Mouse (Mus musculus): Measurements from ENCODE around the gene Hk3. TPM values are rescaled to one million over a fixed set of nuclear protein-coding genes. Genes with fewer than 3 reads are reported as not detected.

Gene Hk3
- total RNA-seq, 2 experiments from 2014 or later, result 1.3 to 1.8 TPM

DNA sequence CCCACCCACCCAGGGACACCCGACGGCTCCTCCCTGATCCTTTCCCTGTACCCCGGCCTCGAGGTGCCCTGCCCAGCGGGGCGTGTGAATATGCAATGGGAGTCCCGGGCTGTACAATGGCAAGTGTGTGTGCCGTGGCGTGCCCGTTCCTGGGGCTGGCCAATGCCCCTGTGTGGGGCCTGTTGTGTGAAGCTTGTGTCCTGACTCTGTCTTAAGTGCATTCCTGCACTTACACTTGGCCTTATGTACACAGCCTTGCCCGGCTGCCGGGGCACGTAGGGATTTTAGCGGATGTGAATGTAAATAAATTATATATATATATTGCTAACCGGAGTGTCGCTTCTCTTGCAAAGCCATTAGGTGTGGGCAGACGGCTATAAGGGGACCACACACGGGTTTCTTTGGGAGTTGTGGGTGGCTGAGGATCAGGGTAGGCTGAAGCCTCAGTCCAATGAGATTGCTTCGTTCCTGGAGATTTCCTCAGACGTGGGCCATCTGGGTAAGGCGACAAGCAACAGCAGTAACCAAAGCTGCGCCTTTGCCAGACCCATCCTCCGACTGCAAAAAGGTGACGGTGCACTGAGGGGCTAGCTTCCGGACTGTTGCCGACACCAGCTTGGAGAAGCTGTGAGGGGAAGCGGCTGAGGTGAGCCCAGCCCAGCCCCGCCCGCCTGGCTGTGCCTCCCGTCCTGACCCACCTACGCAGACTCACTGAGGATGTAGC is 15.3 kb downstream of the Hk3 start:
- no peak for DNase-seq (ENCODE audit: low spot score in 2 of 2)
- intact Hi-C loops (cut with DNase I), result no loop called here

DNA sequence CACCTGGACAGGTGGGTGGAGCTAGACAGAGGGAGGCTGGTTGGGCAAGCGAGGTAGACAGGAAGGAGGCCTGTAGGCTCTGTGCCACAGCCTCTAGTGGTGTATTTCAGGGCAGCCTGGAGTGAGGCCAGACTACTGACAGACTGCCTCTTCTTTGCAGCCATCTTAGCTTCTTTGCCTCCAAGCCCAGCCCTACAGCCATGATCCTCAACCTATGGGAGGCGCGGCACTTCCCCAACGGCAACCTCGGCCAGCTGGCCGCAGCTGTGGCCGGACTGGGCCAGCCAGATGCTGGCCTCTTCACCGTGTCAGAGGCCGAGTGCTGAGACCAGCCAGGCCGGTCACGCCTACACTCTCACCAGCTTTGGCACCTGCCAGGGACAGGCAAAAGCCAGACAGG is 16.5 kb downstream of the Hk3 start:
- intact Hi-C loops (cut with DNase I), result no loop called here
- DNase-seq (ENCODE audit: low spot score in 2 of 2), result peak in 1 of 2 experiments; percentile 54

DNA sequence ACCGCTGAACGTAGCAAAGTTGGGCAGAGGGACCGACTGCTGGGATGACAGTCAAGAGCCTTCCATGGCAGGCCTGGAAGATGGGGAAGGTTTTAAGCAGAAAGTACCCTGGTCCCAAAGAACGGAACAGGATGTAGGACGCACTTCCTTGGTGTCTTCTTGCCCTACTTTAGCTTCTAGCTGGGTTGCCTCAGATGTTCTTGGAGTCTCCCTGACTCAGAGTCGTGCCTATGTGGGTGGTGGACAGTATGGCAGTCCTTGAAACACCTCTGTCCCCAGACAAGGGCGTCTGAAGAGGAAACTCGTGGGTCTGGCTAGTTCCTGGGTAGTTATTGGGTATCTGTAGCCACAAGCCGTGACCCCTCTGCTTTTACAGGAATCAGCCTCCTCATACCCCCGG is 19.1 kb downstream of the Hk3 start:
- DNase-seq (ENCODE audit: low spot score in 2 of 2), result peak in 1 of 2 experiments; percentile 52
- intact Hi-C loops (cut with DNase I), result no loop called here

DNA sequence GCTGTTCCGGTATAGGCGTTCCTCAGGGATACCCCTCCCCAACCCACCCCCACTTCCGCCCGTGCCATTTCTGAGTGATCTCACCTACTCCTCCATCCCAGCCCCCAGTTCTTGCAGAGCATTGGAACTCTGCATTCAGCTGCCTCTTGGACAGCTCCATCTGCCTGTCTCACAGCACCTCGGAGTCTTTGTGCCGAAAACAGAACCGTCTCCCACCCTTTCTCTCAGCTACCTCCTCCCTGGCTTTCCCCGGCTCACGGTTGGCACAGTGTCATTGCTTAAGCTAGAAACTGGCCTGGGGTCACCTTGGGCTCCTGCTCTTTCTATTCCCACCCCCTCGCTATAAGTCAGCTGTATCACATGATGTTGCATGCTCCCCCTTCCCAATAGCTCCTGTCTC is 20.8 kb downstream of the Hk3 start:
- DNase-seq (ENCODE audit: low spot score in 2 of 2), result peak; percentile 69 to 82
- intact Hi-C loops (cut with DNase I), result no loop called here

DNA sequence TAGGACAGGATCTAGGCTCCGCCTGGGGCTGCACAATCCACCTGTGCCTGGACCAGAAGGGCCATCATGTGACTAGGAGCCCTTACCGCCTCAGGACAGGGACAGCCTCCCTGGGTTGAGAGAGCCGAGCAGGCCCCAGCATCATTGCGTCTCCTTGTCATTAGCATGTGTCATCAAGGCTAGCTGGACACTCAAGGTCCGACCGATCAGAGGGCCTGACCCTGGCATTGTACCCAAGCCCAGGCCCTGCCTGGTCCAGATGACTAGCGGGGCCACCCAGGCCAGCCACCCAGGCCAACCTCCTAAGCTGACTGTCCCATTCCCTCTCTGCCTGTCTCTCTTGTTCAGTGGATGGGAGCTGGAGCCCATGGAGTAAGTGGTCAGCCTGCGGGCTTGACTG is 23.6 kb downstream of the Hk3 start:
- no peak for DNase-seq (ENCODE audit: low spot score in 2 of 2)
- intact Hi-C loops (cut with DNase I), result no loop called here

DNA sequence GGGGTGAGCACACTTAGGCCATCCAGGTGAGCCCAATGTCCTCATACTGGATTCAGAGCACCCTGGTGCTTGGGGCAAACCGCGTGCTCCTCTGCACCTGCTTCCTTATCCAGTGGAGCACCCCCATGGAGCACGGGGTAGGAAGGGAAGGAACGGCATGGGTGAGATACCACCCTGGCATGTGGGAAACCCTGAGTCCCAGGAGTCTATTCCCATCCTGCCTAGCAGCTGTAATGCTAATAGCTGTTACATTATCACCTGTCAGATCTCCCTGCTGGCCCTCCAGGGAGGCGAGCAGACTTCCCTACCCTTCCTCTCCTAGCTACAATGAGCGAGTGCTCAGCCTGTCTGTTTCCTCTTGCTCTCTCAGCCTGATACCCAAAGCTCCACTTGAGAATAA is 26.0 kb downstream of the Hk3 start:
- intact Hi-C loops (cut with DNase I), result no loop called here
- DNase-seq (ENCODE audit: low spot score in 2 of 2), result no peak

DNA sequence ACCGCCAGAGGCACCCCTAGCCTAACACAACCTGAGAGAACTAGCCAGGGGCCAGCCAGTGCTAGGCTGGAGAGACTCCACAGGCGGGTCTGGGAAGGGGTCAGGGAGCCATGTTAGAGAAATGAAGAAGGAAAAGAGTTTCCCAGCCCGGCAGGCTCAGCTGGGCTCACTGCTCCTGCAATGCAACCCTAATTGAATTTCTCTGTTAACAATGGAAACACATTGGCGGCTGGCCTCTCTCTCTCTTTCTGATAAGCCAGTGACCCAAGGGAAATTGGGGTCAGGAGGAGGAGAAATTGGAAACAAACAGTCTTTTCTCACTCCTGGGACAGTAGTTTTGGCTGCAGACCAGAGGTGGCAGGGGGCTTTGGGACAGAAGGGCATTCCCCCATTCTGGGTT is 26.6 kb downstream of the Hk3 start:
- DNase-seq (ENCODE audit: low spot score in 2 of 2), result no peak
- intact Hi-C loops (cut with DNase I), result no loop called here

DNA sequence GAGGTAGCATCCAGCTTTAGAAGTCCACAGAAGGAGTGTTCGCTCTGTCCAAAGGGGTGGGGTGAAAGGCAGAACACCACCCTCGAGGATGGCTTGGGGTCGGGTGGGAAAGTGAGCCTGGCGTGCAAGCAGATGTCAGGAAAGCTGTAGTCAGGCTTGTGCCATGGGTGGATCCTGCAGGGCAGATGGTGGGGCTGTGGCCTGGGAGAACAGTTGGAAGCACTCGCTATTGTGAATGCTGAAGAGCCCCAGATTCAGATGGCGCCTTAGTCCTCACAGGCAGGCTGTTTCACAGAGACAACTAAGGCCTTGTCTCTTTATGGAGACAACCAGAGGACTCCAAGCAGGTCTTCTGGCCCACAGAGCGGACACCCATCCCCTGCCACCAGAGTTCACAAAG is 29.0 kb downstream of the Hk3 start:
- DNase-seq (ENCODE audit: low spot score in 2 of 2), result no peak
- intact Hi-C loops (cut with DNase I), result no loop called here

DNA sequence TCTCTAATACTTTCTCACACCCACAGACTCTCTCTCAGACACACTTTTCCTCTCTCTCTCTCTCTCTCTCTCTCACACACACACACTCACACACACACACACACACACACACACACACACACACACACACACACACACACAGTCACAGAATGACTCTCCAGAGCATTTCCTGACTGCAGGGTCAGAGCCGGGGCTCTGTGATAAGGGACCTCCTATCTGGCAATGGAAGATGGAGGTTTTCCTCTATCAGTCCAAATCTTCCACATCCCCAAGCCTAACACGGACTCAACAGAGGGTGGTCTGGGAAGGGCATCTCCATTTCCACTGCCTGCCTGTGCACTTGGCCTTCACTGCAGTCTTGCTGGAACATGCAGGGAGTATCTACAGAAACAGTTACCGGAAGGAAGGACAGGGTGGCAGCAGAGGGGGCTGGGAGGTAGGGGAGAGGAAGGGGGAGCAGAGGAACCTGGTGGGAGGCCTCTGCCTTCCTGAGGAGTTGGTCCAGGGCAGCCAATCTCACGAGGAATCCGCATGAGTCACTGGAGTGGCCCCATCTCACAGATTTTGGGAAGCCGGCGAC is 32.9 kb downstream of the Hk3 start:
- DNase-seq (ENCODE audit: low spot score in 2 of 2), result no peak
- intact Hi-C loops (cut with DNase I), result no loop called here

DNA sequence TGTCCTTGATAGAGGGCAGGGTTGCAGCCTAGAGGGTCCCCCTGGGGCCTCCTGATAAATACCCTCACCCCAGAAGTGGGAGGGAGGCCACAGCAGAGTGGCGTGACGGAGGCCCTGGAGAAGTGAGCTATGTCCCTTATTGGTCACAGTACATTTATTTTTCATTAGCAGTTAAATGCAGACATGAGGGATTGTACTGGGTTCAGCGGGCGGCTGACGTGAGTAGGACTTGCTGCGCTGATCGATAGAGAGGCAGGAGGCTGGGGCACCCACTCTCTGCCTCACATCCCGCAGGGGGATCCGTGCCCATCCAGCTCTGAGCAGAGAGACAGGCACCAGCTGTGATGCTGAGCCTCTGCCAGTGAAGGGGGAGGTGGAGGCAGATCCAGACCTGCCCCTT is 33.8 kb downstream of the Hk3 start:
- intact Hi-C loops (cut with DNase I), result no loop called here

DNA sequence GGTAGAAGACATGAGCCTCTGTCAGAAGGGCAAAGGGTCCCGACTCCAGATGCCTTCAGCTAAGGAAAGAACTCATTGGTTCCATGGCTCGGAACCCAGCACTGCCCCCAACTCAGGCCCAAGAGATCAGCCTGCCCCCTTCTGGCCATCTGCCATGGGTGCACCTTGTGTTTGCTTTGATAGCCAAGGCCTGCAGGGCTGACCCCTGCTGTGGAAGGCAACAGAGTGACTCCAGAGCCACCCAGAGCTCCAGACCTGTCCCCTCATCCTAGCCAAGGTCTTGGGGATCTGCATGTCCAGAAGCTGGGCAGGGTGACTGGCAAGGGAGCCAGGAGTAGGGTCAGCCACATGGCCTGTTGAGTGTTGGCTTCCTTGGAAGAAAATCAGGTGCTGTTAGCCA is 37.6 kb downstream of the Hk3 start:
- intact Hi-C loops (cut with DNase I), result no loop called here
- no peak for DNase-seq (ENCODE audit: low spot score in 2 of 2)

More for the DNA sequence above, 33.8 kb downstream of the Hk3 start:
- no peak for DNase-seq (ENCODE audit: low spot score in 2 of 2)

DNA sequence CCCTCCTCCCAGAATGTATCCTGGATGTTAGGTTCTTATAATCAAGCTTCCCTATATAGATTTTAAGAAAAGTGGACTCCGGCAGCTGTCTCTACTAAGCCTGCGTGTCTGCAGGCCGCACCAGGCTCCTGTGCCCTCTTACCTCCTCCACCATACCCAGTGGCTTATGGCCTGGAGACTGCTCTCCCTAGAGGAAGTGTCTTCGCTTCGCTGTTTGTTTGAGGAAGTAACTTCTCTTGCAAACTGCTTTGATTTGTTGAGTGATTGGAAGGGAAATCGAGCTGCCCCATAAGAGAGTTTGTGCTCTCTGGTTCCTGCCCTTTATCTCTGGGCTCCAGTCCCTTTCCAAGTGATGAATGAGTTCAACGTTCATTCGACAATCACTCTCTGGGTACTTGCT is 38.2 kb downstream of the Hk3 start:
- intact Hi-C loops (cut with DNase I), result no loop called here
- DNase-seq (ENCODE audit: low spot score in 2 of 2), result no peak

DNA sequence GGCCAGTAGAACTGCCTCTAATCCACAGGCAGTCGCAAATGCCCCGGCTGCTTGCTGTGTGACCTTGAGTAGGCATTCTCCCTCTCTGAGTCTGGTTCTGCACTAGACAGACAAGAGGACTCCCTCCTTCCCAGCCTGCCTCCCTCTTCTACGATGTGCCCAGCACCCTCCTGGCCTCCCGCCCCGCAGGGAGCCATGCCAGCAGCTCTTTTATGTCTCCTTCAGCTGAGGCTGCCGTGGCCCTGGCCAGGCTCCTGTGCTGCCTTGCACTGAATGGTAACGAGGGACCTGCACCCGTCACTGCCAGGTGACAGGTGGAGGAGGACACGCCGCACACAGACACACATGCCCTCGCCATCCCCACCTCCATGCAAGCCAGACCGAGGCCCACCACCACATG is 40.2 kb downstream of the Hk3 start:
- DNase-seq (ENCODE audit: low spot score in 2 of 2), result peak in 1 of 2 experiments; percentile 41

DNA sequence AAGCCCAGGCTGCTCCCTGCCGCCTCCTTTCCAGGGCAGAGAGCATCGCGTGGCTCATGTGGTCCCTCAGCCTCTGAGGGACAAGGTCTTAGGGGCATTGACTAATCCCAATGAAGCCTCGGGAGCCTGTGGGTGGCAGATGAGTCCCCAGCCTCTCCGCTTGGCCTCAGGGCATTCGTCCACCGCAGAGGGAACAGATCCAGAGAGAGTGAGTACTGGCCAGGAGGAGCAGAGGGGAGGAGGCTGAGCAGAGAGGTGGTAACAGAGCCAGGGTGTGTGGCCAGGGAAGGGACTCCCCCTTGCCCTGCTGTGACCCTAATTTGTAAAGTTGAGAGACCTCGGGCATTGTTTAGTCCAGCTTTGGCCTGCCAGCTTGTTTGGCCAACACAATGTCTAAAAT is 42.4 kb downstream of the Hk3 start:
- DNase-seq (ENCODE audit: low spot score in 2 of 2), result no peak
- intact Hi-C loops (cut with DNase I), result no loop called here

More for the DNA sequence above, 40.2 kb downstream of the Hk3 start:
- intact Hi-C loops (cut with DNase I), result no loop called here

DNA sequence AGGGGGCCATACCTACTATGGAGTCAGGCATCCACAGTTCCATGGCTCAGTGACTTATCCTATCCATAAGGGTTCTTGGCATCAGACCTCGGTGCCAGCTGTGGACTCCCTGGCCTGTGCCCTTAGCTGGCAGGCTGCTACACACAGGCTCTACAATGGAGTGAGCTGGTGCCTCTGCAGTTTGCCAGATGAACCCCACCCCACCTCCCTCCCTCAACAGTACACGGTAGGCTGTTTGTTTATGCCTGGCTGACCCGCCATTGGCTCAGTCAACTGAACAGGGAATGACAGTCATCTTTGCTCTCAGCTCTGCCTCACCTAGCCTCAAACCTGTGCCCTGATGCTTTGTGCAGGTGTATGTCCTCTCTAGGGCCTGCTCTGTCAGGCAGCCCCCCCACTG is 45.6 kb downstream of the Hk3 start:
- no peak for DNase-seq (ENCODE audit: low spot score in 2 of 2)
- intact Hi-C loops (cut with DNase I), result no loop called here

DNA sequence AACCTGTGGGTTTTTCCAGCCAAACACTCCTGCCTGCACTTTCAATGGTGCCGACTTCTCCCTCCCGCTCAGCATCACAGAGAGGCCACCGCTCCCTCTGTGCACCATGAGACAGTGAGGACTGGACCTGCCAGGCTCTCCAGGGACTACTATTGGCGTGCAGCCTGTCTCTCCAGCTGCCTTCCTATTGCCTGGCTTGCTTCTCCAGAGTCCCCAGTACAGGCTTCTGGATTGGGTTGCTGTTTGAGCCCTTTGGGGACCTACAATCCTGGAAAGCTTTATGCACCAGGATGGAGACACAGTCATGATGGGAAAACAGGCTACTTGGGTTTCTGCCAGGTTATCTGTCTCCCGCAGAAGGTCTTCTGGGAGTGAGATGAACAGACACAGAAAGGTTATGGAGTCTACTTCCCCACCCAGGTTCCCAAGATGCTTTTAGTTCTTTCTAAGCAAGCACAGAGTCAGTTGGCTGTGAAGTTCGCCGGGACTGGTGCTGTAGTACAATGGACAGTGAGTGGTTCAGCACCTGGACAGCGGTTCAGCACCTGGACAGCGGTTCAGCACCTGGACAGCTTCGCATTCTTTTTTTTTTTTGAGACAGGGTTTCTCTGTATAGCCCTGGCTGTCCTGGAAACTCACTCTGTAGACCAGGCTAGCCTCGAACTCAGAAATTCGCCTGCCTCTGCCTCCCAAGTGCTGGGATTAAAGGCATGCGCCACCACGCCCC is 50.5 kb downstream of the Hk3 start:
- DNase-seq (ENCODE audit: low spot score in 2 of 2), result no peak
- intact Hi-C loops (cut with DNase I), result no loop called here

DNA sequence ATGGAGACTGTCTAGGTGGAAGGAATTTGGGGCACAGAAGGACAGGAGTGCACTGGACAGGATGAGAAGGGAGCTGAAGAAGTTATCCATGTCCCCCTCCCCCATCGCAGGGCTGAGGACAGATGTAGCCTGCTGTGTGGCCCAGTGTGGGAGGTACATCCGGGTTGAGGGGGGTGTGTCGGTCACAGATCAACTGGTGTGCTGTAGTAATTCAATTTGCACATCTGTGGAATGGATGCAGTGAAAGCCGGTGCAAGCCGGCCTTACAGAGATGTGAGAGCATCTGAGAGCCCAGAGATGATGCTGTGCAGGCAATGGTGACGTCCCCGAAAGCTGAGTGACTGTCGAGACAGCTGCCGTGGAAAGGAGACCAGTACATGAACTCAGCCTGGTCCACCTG is 51.7 kb downstream of the Hk3 start:
- intact Hi-C loops (cut with DNase I), result no loop called here
- no peak for DNase-seq (ENCODE audit: low spot score in 2 of 2)

DNA sequence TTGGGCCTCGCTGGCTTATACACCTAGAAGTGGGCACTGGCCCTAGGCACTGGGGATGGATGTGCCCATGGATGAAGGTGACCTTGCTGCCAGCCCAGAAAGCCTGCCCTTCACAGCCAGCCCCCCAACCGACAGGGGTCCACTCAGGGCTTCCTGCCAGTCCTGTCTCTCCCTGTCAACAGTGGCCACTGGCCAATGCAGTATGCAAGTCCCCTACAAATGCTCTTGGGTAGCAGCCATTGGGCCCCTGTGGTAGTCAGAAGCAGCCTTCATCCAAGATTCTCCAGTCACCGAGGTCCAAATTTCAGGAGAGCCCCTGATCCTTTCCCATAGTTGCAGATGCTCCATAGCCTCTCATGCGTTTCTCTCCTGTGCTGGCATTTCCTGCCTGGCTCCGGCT is 52.5 kb downstream of the Hk3 start:
- intact Hi-C loops (cut with DNase I), result no loop called here
- DNase-seq (ENCODE audit: low spot score in 2 of 2), result no peak

DNA sequence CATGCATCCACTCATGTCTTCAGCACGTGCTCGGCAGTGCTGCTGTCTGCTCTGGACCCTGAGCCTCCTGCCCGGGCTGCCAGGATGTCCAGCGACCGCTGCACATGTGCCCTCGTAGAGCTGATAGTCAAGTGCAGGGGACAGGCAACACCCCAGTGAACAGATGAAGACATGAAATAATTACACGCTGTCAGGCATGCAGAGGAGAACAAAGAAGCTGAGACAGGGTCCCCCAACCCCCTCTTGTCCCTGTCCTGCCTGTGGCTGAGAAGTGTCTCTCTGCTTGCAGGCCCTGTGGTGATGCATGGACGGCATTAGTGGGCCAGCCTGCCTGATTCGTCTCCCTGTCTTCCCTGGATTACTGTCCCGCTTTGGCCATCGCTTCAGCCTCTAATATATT is 53.7 kb downstream of the Hk3 start:
- DNase-seq (ENCODE audit: low spot score in 2 of 2), result no peak
- intact Hi-C loops (cut with DNase I), result no loop called here

DNA sequence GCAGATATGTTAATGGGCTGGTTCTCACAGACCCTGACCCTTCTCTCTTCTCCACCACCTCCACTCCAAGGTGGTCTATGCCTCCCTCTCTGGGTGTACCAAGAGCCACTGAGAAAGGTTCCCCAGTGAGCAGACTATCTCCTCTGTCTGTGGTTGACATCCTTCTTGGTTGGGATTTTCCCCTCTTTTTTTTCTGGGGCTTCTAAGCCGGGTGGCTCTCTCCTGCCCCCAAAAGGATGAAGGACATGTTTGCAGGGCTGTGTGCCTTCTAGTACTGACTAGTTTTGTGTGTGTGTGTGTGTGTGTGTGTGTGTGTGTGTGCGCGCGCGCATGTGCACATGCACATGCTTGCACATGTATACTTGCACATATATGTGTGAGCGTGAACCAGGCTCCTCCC is 55.9 kb downstream of the Hk3 start:
- intact Hi-C loops (cut with DNase I), result no loop called here

DNA sequence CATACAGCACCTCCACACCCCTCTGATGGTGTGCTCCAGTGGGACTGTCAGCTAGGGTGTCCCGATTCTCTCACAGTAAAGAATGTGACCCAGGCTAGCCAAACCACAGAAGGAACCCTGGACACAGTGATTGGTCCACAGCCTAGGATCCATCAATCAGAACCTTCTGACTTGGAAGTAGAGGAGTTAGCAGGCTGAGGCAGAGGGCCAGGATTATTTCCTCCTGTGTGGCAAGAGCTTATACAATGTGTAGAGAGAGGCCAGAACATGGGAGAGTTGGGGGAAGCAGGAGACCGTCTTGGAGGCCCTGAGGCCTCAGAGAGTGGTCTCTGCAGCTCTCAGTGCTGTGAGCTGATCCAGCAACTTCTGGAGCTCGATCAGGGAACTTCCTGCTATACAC is 60.7 kb downstream of the Hk3 start:
- DNase-seq (ENCODE audit: low spot score in 2 of 2), result no peak
- intact Hi-C loops (cut with DNase I), result no loop called here

More for the DNA sequence above, 55.9 kb downstream of the Hk3 start:
- DNase-seq (ENCODE audit: low spot score in 2 of 2), result no peak
